Mouse (Mus musculus) heart, adult 10 weeks (tissue): ENCODE data around the gene BC003965. TPM values are rescaled to one million over a fixed set of nuclear protein-coding genes. Genes with fewer than 3 reads are reported as not detected.

Source experiments
- polyA plus RNA-seq: library from polyadenylated mRNA; stranded (reverse); fragments of 350-450 nt; fragmentation: Illumina TruSeq; extraction: RNeasy Lipid Tissue Mini Kit (QIAGEN cat#74804); gene quantifications from one replicate; pipeline ENCODE4 v1.2.3, GENCODE M21; 2014; ENCODE audit warnings: low read depth, low replicate concordance

BC003965 gene
- polyA plus RNA-seq, result 21.1 TPM

DNA sequence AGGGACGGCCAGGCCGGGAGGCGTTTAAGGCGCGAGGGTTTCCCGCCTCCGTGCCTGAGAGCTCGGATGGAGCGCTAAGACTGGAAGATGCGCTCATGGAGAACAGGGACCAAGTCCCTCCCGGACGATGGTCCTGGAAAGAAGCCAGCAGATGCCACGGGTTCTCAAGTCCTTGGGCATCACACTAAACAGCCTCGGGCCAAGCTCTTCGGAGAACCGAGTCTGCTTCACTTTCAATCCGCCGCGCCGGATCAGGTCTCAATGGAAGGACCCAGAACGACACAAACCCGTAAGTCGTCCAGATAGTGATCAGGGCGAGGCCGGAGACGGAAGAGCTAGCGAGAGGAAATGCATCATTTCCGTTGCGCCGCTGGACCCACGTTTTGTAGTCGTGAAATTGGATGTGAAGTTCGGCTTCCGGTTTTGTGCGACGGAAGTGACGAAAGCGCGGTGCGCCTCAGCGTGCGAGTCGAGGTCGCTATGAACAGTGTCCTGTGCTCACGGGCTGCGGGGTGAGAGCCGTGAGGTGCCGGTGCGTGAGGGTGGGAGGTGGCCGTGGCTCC, at the start of gene BC003965:
TSS of gene BC003965 (plus strand) at position 426 of the 563 bp plus-strand sequence.

DNA sequence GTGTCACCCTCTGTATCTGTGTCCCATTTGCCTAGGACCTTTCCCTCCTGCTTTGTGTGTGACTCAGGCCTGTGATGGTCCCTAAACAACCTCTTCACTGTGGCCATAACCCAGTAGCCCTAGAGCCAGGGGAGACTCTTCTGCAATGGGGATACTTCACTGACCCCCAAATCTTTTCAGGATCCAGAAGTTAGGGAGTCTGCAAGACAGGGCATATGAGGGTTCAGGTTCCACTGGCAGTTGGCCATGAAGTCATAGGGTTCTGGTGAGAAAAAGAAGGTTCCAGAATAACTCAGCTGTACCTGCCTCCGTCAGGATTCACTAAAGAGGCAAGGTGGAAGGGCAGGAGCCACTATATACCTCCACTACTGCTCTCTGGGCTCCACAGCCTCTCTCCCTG, 22.2 kb upstream of the BC003965 start, which contains the start of gene Ccdc154:
TSS of gene Ccdc154 (plus strand) at position 301 of the 400 bp plus-strand sequence.

DNA sequence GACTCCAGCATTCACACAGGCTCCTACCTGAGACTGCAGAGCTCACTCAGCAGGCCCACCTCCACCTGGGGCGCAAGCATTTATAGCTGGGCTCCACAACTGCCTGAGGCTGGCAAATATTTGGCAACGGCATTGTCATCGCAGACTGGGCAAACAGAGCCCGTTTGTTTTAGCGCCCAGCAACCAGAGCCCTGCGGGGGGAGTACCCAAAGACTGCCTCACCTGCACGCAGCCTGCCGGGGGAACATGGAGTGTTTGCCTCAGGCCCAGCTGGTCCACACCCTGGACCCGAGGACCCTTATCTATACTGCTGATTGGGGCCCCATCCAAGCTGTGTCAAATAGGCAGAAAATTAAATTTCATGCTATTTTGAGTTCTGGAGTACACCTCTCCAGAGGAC, 8.9 kb upstream of the BC003965 start, which contains the start of gene Gm38655:
TSS of gene Gm38655 (minus strand) at position 61 of the 400 bp plus-strand sequence.

DNA sequence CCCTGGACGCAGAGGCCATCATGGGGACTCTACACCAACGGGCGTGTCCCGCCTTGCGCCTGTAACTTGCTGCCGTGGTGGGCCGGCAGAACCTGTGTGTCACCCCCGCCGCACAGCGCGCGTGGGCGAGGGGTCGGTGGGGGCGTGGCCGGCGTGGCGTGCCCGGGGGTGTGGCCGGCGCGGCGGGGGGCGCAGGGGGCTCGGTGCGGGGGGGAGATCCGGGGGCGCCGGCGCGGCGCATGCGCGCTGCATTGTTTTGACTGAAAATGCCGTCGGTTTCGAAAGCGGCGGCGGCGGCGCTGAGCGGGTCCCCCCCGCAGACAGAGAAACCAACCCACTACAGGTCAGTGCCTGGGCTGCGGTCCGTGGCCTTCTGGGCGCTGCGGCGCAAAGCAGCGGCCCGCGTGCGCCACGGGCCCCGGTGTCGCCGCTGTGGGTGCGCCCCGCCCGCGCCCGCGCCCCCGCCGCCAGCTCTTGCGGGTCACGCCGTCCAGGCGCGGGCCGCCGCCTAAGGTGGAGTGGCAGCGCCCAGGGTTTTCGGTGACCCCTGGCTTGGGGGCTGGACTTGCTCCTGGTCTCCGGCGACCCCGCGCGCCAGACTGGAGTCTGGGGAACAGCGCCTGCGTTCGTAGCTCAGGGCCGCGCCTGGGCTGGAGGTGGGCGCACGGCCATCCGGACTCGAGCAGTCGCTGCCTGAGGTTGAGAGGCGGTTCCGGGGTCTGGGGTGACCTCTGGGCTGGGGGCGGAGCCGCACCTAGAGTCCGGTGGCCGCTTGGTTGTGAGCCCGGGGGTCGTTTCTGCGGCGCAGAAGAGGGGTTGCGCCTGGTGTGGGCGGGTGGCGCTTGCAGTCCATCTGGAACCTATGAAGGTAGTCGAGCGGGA, 4.0 kb downstream of the BC003965 start, which contains the start of gene Unkl:
TSS of gene Unkl (plus strand) at position 248 of the 882 bp plus-strand sequence.

Other genes with a start within 250 kb of the BC003965 start
- 67.2 TPM for gene Mapk8ip3, start 247.6 kb upstream of the BC003965 start, polyA plus RNA-seq
- 6.5 TPM for gene Jpt2, start 223.9 kb upstream of the BC003965 start, polyA plus RNA-seq
- gene Cramp1l, start 168.8 kb upstream of the BC003965 start, polyA plus RNA-seq, result 8.1 TPM
- 5.2 TPM for gene Ift140, start 168.5 kb upstream of the BC003965 start, polyA plus RNA-seq
- gene Tmem204, start 101.0 kb upstream of the BC003965 start, polyA plus RNA-seq, result 49.6 TPM
- 17.6 TPM for gene Telo2, start 68.6 kb upstream of the BC003965 start, polyA plus RNA-seq
- gene Ptx4, start 63.8 kb upstream of the BC003965 start, polyA plus RNA-seq, result not detected
- gene Clcn7, start 51.2 kb upstream of the BC003965 start, polyA plus RNA-seq, result 22.7 TPM
- not detected for gene Ccdc154, start 22.1 kb upstream of the BC003965 start, polyA plus RNA-seq
- not detected for gene Gm38655, start 9.1 kb upstream of the BC003965 start, polyA plus RNA-seq
- 9.1 TPM for gene Unkl, start 3.8 kb downstream of the BC003965 start, polyA plus RNA-seq
- 18.7 TPM for gene Gnptg, start 55.6 kb downstream of the BC003965 start, polyA plus RNA-seq
- gene Tsr3, start 55.6 kb downstream of the BC003965 start, polyA plus RNA-seq, result 9.7 TPM
- gene Baiap3, start 71.8 kb downstream of the BC003965 start, polyA plus RNA-seq, result 1.0 TPM
- gene Ube2i, start 90.1 kb downstream of the BC003965 start, polyA plus RNA-seq, result 105 TPM
- not detected for gene Prss34, start 113.8 kb downstream of the BC003965 start, polyA plus RNA-seq
- not detected for gene Prss28, start 124.1 kb downstream of the BC003965 start, polyA plus RNA-seq
- gene Prss29, start 134.1 kb downstream of the BC003965 start, polyA plus RNA-seq, result not detected
- gene Tpsab1, start 161.0 kb downstream of the BC003965 start, polyA plus RNA-seq, result 0.39 TPM
- gene Tpsb2, start 181.8 kb downstream of the BC003965 start, polyA plus RNA-seq, result 2.8 TPM
- gene Tpsg1, start 184.7 kb downstream of the BC003965 start, polyA plus RNA-seq, result not detected
- 13.6 TPM for gene Cacna1h, start 249.2 kb downstream of the BC003965 start, polyA plus RNA-seq